Mouse (Mus musculus) hematopoietic stem cell, adult 5-6 weeks (primary cell): ENCODE results near the gene Ybx1. TPM values are rescaled to one million over a fixed set of nuclear protein-coding genes. Genes with fewer than 3 reads are reported as not detected.

ENCODE experiments used
- ATAC-seq, 2 experiments: fragments of 125-278 bp in 1 of 2; replicated peaks in 1 of 2; 2 replicates each; pipeline ENCODE4 v1.8.0; 2016 to 2017; ENCODE audit warnings: inconsistent platforms in 2 of 2, mild to moderate bottlenecking in 2 of 2, moderate number of reproducible peaks in 2 of 2, low read depth in 1 of 2, moderate TSS enrichment in 1 of 2; ENCODE audit not compliant: low FRiP score in 2 of 2, poor library complexity in 2 of 2, severe bottlenecking in 2 of 2, insufficient read depth in 1 of 2, low TSS enrichment in 1 of 2
- total RNA-seq: library from RNA; stranded (forward); fragments of 172-1452, 232-1000 nt; gene quantifications from 2 replicates; pipeline ENCODE4 v1.2.3, GENCODE M21; 2017

Ybx1 gene
- total RNA-seq, result 798 and 983 TPM in 2 replicates

GRCm38 (mm10) chr4:119294415-119295133 is at the start of gene Ybx1:
TSS of gene Ybx1 (minus strand) at chr4:119294604.
- ATAC-seq, result peak; percentile 97 to 99

- ATAC-seq, result peak; percentile 71 to 83
These were observed 44.5 kb upstream of the Ybx1 start for GRCm38 (mm10) chr4:119338861-119339361.

DNA sequence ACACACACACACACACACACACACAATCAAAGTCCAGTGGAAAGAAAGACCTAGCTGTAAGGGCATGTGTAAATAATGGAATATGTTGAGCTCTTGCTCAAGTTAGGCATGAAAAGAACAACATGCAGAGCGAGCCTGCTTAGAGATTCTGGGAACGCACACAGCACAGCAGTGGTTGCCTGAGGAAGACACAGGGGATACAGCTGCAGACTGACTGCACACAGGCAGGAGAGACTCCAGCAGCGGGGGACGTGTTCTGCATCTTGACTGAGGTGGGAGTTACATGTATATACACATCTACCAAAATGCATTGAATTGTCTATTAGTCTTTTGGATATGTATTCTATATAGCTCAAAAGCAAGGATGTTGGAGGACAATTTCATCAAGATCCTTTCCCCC is 44.0 kb upstream of the Ybx1 start:
- no peak for ATAC-seq

- ATAC-seq, result no peak
These were observed 39.1 kb upstream of the Ybx1 start for GRCm38 (mm10) chr4:119333487-119333886.

DNA sequence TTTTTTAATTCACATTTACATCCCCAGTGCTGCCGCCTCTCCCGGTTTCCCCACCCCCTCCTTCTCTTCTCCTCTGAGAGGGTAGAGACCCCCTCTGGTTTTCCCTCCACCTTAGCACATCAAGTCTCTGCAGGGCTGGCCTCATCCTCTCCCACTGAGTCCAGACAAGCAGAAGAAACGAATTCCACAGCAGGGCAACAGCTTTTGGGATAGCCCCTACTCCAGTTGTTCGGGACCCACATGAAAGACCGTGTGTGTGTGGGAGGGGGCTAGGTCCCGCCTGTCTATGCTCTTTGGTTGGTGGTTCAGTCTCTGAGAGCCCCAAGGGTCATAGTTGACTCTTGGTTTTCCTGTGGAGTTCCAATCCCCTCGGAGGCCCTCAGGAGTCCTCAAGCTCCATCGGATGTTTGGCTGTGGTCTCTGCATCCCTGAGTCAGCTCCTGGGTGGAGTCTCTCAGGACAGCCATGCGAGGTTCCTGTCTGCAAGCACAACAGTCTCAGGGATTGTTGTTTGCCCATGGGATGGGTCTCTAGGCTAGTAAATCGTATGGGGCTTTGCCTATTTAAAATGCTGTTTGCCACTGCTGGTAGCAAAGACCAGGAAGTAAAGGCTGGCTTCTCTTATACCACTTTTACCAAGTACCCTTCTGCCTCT is 26.6 kb upstream of the Ybx1 start:
- no peak for ATAC-seq

- ATAC-seq, result peak; percentile 96 to 99
These were observed 25.9 kb upstream of the Ybx1 start, which contains the start of gene Ppih for GRCm38 (mm10) chr4:119320131-119320830. TSS of gene Ppih (minus strand) at chr4:119320546.

DNA sequence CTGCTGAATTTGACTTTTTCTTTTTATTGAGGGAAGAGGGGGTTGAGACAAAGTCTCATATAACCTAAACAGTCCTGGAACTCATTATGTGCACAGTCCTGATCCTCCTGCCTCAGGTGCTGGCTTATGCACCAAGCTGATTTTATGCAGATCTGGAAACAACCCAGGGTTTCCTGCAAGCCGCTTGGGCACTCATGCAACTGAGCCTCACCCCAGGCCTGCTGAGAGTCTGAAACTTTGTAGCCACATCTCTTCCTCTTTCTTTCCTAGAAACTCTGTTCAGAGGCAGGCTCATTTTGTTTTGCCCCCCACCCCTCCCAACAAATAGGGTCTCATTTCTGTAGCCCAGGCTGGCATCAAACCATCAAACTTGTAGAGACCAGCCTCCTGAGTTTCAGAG is 19.4 kb upstream of the Ybx1 start:
- ATAC-seq, result no peak

DNA sequence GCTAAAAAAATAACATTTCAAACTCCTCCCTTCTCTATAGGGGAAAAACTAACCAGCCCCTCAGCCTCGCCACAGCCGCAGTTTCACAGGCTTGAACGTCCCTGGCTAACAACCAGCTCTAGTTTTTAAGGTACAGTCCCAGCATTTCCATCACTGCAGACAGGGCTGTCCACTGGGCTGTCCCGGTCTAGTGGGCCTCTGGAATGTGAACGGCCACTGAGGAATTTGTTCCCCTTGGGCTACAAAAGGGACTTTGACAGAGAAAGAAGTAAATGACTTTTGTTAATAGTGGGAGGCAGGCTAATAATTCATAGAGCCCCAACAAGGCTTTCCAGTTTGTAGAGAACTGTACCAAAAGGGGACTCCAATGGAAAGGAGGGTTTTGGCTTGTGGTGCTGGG is 11.0 kb upstream of the Ybx1 start:
- no peak for ATAC-seq

DNA sequence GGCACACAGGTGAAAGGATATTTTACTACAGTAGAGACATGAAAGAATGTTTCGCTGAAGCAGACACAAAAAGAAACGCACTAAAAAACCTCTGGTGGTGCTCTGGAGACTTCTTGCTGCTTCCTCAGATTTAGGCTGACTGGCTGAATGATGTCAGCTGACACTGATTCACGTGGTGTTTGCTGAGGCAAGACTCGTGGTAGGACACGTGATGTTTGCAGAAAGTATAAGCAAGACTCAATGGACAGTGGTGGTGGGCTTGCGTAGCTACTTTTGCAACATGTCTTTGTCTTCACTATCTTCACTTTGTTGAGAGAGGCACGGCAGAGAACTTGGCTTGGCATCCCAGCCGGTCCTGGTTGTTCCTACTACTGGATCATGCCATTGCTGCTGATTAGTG is 8.9 kb upstream of the Ybx1 start:
- no peak for ATAC-seq

- no peak for ATAC-seq
These were observed 7.4 kb upstream of the Ybx1 start for GRCm38 (mm10) chr4:119301777-119302176.

GRCm38 (mm10) chr4:119300761-119301160 is 6.4 kb upstream of the Ybx1 start:
- no peak for ATAC-seq

DNA sequence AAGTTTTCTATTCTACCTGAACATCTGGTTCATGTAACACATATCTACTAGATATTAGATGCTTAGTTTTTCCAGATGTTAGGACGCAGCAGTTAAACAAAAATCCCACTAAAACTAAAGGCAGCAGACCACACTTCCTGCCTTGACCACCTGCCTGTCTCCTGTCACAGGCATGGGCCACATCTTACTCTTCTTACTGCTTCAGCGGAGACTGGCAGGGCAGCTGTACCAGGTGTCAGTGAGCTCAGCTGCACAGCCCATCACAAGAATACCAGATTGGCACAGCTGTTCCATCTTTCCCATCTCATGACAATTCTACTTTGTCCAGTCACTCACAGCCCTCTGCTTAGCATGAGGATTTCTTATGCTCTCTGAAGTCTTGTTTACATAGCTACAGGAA is 3.0 kb upstream of the Ybx1 start:
- ATAC-seq, result no peak

DNA sequence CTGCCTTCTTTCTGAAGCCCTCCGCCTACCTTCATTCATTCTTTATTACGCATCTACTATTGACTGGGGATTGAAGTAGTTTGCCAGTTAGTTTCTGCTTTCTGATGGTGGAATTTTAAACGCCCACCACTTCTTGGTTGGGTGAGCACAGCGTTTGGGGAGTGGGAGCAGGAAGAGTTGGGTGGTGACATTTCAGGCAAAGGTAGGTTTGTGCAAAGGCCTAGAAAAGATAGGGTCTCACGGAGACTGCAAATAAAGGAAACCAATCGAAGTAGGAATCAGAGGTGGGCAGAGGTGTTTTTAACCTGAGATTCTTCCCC is 690 bp upstream of the Ybx1 start:
- ATAC-seq, result no peak

GRCm38 (mm10) chr4:119293574-119294258 is 688 bp downstream of the Ybx1 start:
- ATAC-seq, result no peak

GRCm38 (mm10) chr4:119292771-119293573 is 1.4 kb downstream of the Ybx1 start:
- ATAC-seq, result peak; percentile 20 to 41; a peak in 1 of 4 replicates

GRCm38 (mm10) chr4:119291921-119292320 is 2.5 kb downstream of the Ybx1 start:
- ATAC-seq, result no peak

GRCm38 (mm10) chr4:119285336-119285735 is 9.1 kb downstream of the Ybx1 start:
- no peak for ATAC-seq
